Mouse (Mus musculus) lung, adult 2 months (tissue): ENCODE data around the gene Aunip. TPM values are rescaled to one million over a fixed set of nuclear protein-coding genes. Genes with fewer than 3 reads are reported as not detected.

ENCODE experiments used
- DNase-seq: peaks from one replicate; pipeline ENCODE4 v3.0.0; 2022
- H3K4me1 ChIP-seq: fragments of 200-500 bp; 2 replicates; pipeline ENCODE4 v1.6.1; 2011; ENCODE audit warnings: low read length; ENCODE audit not compliant: control insufficient read depth, insufficient read depth
- H3K4me3 ChIP-seq: fragments of 200-500 bp; replicated peaks from 2 replicates; pipeline ENCODE3; 2011; ENCODE audit warnings: low read depth, mild to moderate bottlenecking, control low read depth, low read length; ENCODE audit errors: extremely low read depth
- CTCF ChIP-seq: fragments of 200-500 bp; IDR thresholded peaks from 2 replicates; pipeline ENCODE4 v1.5.1; 2011; ENCODE audit warnings: mild to moderate bottlenecking, low read length, control low read depth; ENCODE audit not compliant: insufficient read depth
- POLR2A ChIP-seq: fragments of 200-500 bp; IDR thresholded peaks from 2 replicates; pipeline ENCODE4 v1.6.1; 2011; ENCODE audit warnings: low read depth, mild to moderate bottlenecking, control low read depth, low read length, borderline replicate concordance; ENCODE audit errors: extremely low read depth
- WGBS: fragments of 180-500 bp; shearing (Covaris S2); methylation state at CpG from one replicate; pipeline ENCODE4 v1.1.7; 2018; 5-methylcytosine and 5-hydroxymethylcytosine counted together
- polyA plus RNA-seq: library from polyadenylated mRNA; depleted of rRNA; stranded (reverse); fragments of >200 nt; gene quantifications from 2 replicates; pipeline ENCODE4 v1.2.3, GENCODE M21; 2012

Aunip gene
- polyA plus RNA-seq, 1 experiment, result not detected

GRCm38 (mm10) chr4:134469985-134470384, 40.8 kb upstream of the Aunip start:
- DNase-seq, result no peak
- WGBS, result 46% methylated on average over 3 of the region's 3 CpGs
- peaks cover 4% of the 10 kb centered on the region for H3K4me1 ChIP-seq
- no peak overlapping the region for H3K4me3 ChIP-seq
- TF ChIP-seq CTCF (no peak), POLR2A (no peak)

DNA sequence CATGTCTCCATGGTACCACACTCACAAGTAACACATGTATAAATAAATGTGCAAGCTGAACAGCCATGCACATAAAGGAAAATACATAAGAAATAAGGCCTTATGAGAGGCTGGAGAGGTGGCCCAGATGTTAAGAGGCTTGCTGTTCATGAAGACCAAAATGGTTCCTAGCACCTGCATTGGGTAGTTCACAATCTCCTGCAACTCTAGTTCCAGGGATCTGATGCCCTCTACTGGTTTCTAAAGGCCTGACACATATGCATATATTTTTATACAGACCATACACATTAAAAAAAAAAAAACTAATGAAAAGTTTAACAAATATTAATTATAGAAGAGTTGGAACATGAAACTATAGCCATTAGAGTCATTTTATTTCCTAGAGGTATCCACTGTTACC, 39.3 kb upstream of the Aunip start:
- TF ChIP-seq POLR2A (no peak), CTCF (no peak)
- Histone ChIP-seq H3K4me3 (no peak overlapping the region), H3K4me1 (peaks cover 4% of the 10 kb centered on the region)
- no peak for DNase-seq

DNA sequence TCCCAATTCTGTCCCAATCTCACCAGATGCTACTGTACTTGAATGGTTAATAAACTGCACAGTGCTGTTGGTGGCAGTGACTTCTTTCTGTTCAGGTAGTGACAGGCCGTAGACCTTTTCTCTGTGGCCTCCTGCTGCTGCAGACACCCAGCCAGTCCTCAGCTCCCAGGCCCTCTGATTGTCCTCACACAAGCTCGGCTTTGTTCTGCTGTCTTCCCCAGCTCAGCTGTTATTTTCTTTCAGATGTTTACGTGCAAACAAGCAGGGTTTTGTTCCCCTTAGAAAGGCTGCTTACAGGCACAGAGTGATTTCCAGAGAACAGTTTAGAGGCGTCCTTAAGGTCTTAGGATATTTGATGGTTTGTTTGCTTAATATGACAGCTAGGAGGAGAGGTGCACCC, 37.0 kb upstream of the Aunip start:
- WGBS, result 83% methylated on average over 4 of the region's 4 CpGs
- DNase-seq, result no peak

GRCm38 (mm10) chr4:134474240-134474639, 36.6 kb upstream of the Aunip start:
- no peak for DNase-seq
- TF ChIP-seq CTCF, result no peak
- no peak for TF ChIP-seq POLR2A
- Histone ChIP-seq H3K4me3 (no peak overlapping the region), H3K4me1 (peaks cover 8% of the 10 kb centered on the region; the same call in 1 of the 2 replicates)
- 69% methylated on average over 8 of the region's 8 CpGs for WGBS

More for the DNA sequence above, 37.0 kb upstream of the Aunip start:
- TF ChIP-seq CTCF, result no peak
- no peak for TF ChIP-seq POLR2A
- peaks cover 8% of the 10 kb centered on the region; the same call in 1 of the 2 replicates for H3K4me1 ChIP-seq
- H3K4me3 ChIP-seq, result no peak overlapping the region

DNA sequence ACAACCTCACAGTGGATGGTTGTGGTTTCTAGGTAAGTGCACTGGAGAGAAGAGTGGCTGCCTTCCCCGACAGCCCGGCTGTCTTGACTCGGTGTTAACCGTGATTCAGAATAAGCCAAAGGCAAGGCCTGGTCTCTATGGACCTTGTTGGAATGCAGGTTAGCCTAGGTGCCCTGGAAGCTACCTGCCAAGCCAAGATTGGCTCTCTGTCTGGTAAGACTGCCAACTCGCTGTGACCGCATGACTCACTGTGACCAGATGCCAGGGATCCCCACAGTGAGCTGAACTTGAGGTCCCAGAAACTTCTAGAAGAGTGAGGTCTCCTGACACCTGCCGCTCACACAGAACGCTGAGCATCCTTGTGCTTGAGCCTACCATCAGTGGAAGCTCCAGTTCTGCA, 33.9 kb upstream of the Aunip start:
- Histone ChIP-seq H3K4me3 (no peak overlapping the region), H3K4me1 (peaks cover 10% of the 10 kb centered on the region)
- no peak for DNase-seq
- WGBS, result 71% methylated on average over 8 of the region's 8 CpGs
- no peak for TF ChIP-seq CTCF
- no peak for TF ChIP-seq POLR2A

- WGBS, result 4% methylated on average over 9 of the region's 9 CpGs
- TF ChIP-seq CTCF (peak; percentile 98), POLR2A (no peak)
- H3K4me1 ChIP-seq, result peaks cover 10% of the 10 kb centered on the region
- no peak overlapping the region for H3K4me3 ChIP-seq
- DNase-seq, result peak; percentile 94
Observed at GRCm38 (mm10) chr4:134478031-134478430, 32.8 kb upstream of the Aunip start.

DNA sequence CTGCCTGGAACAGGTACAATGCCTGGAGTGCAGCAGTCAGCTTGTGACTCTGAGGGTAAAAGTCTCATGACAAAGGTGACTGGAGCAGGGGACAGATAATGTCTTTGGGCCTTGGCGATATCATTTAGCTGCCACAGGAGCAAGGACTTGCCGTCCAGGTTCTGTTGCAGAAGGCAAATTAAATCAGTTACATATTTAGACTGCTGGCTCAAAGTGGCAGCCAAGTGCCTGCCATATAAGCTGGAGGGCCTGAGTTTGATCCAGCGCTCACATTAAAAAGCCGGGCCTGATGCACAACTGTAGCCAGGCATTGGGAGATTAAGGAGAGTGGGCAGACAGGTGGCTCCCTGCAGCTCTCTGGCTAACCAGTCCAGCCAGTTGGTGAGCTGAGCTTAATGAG, 31.0 kb upstream of the Aunip start:
- Histone ChIP-seq H3K4me1 (peaks cover 12% of the 10 kb centered on the region), H3K4me3 (no peak overlapping the region)
- no peak for TF ChIP-seq CTCF
- TF ChIP-seq POLR2A, result no peak
- WGBS, result 88% methylated on average over 4 of the region's 4 CpGs
- DNase-seq, result no peak

DNA sequence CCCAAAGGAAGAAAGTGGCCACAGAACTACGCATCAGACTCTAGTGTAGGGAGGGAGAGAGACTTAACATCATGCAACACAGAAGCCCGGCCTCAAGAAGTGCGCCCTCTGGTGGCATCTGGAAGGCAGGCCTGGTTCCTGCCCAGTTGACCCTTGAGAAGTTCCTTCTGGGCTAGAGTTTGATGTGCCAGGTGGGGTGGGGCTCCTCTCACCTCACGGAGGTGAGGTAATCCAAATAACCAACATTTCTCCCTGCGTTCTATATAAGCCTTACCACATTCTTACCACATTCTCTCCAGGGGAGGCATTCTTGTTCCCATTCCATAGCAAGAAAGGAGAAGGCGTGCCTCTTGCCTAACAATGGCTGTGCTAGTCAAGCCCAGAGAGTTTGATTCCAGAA, 29.9 kb upstream of the Aunip start:
- DNase-seq, result peak; percentile 88
- TF ChIP-seq CTCF, result peak; percentile 90
- TF ChIP-seq POLR2A, result no peak
- WGBS, result 11% methylated on average over 6 of the region's 6 CpGs
- H3K4me1 ChIP-seq, result peaks cover 12% of the 10 kb centered on the region
- no peak overlapping the region for H3K4me3 ChIP-seq

DNA sequence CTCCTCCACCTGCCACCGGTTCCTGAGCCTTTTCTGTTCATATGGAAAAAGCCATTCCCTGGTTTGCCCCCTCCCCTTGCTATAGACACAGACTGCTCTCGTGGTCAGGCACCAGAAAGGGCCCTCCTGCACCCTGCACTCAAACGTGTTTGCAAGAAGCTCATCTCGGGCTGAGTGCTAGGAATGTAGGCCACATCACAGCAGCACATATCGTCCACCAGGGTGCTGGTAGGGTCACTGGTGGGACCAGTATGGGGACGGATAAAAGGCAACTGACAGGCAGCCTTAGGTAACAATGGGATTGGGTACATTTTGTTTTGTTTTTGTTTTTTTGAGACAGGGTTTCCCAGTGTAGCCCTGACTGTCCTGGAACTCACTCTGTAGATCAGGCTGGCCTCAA, 29.5 kb upstream of the Aunip start:
- TF ChIP-seq POLR2A (no peak), CTCF (no peak)
- H3K4me1 ChIP-seq, result peaks cover 12% of the 10 kb centered on the region
- no peak for DNase-seq
- WGBS, result 40% methylated on average over 6 of the region's 6 CpGs
- no peak overlapping the region for H3K4me3 ChIP-seq

DNA sequence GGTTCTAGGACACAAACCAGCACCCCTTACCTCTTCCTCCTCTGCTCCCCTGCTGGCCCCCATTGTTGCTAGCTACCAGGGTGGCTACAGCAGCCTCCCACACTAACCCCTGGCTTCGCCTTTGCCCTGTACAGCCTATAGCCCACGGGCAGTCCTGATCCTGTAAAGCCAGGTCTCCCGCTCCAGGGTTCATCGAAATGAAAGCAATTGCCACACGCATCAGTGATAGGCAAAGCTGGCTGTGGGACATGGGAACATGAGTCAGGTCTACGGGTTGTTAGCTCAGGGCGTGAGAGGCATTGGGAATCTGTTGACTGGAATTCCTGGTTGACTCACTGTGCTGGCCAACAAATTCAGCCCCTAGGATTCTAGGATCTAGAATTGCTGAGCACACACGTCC, 28.4 kb upstream of the Aunip start:
- H3K4me1 ChIP-seq, result peaks cover 9% of the 10 kb centered on the region
- TF ChIP-seq POLR2A, result no peak
- no peak for TF ChIP-seq CTCF
- DNase-seq, result no peak
- WGBS, result 64% methylated on average over 8 of the region's 8 CpGs
- no peak overlapping the region for H3K4me3 ChIP-seq

GRCm38 (mm10) chr4:134483078-134483688, 27.6 kb upstream of the Aunip start:
- 60% methylated on average over 6 of the region's 6 CpGs for WGBS
- no peak overlapping the region for H3K4me3 ChIP-seq
- peaks cover 5% of the 10 kb centered on the region for H3K4me1 ChIP-seq
- DNase-seq, result no peak
- TF ChIP-seq CTCF, result no peak
- no peak for TF ChIP-seq POLR2A

DNA sequence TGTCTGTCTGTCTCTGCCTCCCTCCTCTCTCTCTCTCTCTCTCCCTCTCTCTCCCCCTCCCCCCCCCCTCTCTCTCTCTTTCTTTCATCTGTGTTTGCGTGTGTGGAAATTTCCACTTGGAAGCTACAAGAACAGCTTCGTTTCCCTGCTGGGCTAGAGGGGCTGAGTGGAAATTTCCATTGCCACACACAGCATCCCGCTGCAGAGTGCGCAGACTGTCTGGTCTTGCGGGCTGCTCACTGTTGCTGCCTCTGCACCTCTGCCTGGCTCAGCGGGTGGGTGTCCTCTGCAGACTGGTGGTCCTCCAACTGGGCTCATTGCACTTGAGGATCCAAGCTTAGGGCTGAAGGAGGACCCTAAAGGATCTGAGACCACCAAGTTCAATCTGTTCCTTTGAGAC, 27.1 kb upstream of the Aunip start:
- no peak for TF ChIP-seq CTCF
- no peak for TF ChIP-seq POLR2A
- no peak overlapping the region for H3K4me3 ChIP-seq
- H3K4me1 ChIP-seq, result peaks cover 4% of the 10 kb centered on the region
- DNase-seq, result no peak
- 42% methylated on average over 6 of the region's 6 CpGs for WGBS
